Mouse (Mus musculus): Measurements from ENCODE around the gene Dap.

- TF ChIP-seq CTCF (IDR thresholded peaks at IDR 0.05) (no peak), EP300 (IDR thresholded peaks at IDR 0.05) (peak; percentile 73)
Observed at GRCm38 (mm10) chr15:31211910-31212309, 12.2 kb upstream of the Dap start.

Measured in lung, postnatal 0 days (tissue).